24 mouse cellular contexts compared by ENCODE assay signal in the genomic region with DNA sequence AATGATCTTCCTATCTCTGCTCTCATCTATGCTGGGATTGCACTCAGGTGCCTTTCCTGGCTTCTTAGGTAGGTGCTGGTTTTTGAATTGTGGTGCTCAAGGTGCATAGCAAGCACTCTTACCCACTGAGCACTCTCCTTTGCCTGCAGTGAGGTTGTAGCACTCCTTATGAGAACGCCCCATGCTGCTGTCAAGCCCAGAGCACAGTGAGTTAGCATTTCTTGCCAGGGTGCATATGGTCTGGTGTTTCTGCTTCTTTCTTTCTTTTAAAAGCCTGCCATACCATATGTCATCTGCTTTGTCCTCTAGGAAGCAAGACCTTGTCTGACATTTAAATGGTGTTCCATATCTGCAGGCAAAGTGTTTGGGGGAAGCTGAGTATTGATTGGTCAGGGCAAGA.
"Had no signal": no experiment of that assay in that cellular context is flagged by ENCODE, and none has a peak within 500 bp of the region (broad histone marks: within the 10 kb centered on the region; RNA-seq: fewer than 3 reads in every experiment).

No protein-coding gene starts in this region.

- H3K4me3 ChIP-seq: embryonic facial prominence, embryonic 10.5 days; embryonic facial prominence, embryonic 12.5 days; embryonic facial prominence, embryonic 13.5 days; embryonic facial prominence, embryonic 15.5 days; erythroblast, embryonic 14.5 days; forebrain, embryonic 10.5 days; forebrain, embryonic 12.5 days; forebrain, embryonic 13.5 days; gastrocnemius, adult 2 months; heart, adult 2 months; heart, embryonic 10.5 days had no signal

- H3K4me1 ChIP-seq: embryonic facial prominence, embryonic 10.5 days; embryonic facial prominence, embryonic 12.5 days; embryonic facial prominence, embryonic 13.5 days; embryonic facial prominence, embryonic 15.5 days; forebrain, embryonic 12.5 days; heart, embryonic 10.5 days had no signal

- ATAC-seq: forebrain, embryonic 13.5 days; forebrain, embryonic 16.5 days had no signal

- H3K9me3 ChIP-seq: embryonic facial prominence, embryonic 10.5 days; embryonic facial prominence, embryonic 12.5 days; embryonic facial prominence, embryonic 13.5 days; embryonic facial prominence, embryonic 15.5 days; forebrain, embryonic 10.5 days; forebrain, embryonic 12.5 days; forebrain, embryonic 13.5 days; heart, embryonic 10.5 days had no signal

- H3K9ac ChIP-seq: embryonic facial prominence, embryonic 12.5 days; embryonic facial prominence, embryonic 13.5 days; embryonic facial prominence, embryonic 15.5 days; forebrain, embryonic 12.5 days; forebrain, embryonic 13.5 days had no signal

- H3K4me2 ChIP-seq: embryonic facial prominence, embryonic 12.5 days; embryonic facial prominence, embryonic 13.5 days; embryonic facial prominence, embryonic 15.5 days; forebrain, embryonic 12.5 days; forebrain, embryonic 13.5 days; heart, embryonic 11.5 days had no signal

- H3K36me3 ChIP-seq: embryonic facial prominence, embryonic 10.5 days; embryonic facial prominence, embryonic 12.5 days; embryonic facial prominence, embryonic 13.5 days; embryonic facial prominence, embryonic 15.5 days; forebrain, embryonic 10.5 days; forebrain, embryonic 12.5 days; heart, embryonic 10.5 days had no signal

- H3K27me3 ChIP-seq: embryonic facial prominence, embryonic 12.5 days; embryonic facial prominence, embryonic 13.5 days; embryonic facial prominence, embryonic 15.5 days; forebrain, embryonic 12.5 days; forebrain, embryonic 13.5 days had no signal

- DNase-seq: cerebellum, adult 8-10 months; cerebellum, adult 9-10 months; cerebellum, adult 9-11 months; cerebellum, postnatal 36 days; embryo, embryonic 11 days; gastrocnemius, adult 2 months; gastrocnemius, postnatal 10 days; gastrocnemius, postnatal 14 days; gastrocnemius, postnatal 25 days; gastrocnemius, postnatal 36 days; heart, adult 11 months; heart, adult 18-20 months; heart, adult 2 months had no signal

- H3K27ac ChIP-seq: embryonic facial prominence, embryonic 10.5 days; embryonic facial prominence, embryonic 12.5 days; embryonic facial prominence, embryonic 13.5 days; embryonic facial prominence, embryonic 15.5 days; forebrain, embryonic 10.5 days; forebrain, embryonic 12.5 days; forebrain, embryonic 13.5 days; gastrocnemius, adult 2 months; heart, adult 2 months; heart, embryonic 10.5 days had no signal
